In the genomic region with DNA sequence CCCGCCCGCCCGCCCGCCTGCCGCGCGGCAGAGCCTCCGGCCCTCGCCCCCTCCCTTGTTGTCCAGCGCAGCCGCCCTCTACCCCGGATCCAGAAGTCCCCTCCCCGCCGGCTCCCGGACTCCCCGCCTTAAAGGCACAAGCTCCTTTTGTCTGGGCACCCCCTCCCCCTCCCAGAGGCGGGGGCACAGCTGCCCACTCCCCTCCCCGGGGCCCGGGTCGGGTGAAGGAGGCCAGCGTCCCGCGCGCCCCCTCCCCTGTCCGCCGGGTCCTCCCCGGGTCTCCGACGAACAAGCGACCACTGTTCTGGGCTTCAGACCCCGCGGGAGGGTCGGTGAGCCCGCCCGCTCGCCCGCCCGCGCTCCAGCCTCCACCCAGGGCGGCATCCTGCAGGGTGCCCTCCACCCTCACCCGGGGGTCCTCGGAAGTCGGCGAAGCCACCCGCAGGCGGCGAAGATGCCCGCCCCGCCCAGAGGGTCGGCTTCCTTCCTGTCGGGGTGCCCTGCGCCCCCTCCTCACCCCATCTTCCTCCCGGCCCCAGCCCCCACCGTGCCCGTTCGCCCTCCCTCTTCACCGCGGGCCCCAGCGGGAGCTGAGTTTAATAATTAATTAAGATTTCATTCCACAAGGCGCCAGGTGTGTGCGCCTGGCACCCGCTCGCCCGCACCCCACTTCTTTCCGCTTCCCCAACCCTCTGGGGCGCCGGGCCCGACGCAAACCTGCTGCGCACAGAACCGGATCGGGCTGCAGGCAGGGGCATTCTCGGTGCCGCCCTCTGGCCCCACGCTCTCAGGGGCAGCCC, we compare ENCODE assay signal across 8 mouse cellular contexts. TPM values are rescaled to one million over a fixed set of nuclear protein-coding genes. Genes with fewer than 3 reads are reported as not detected.
DNase-seq lines count a peak whose midpoint lies in the region; ATAC-seq and TF ChIP-seq lines count a peak whose summit lies in the region.

Gene Adcy6, minus strand, starts transcription at position 746 of the 800 bp plus-strand sequence.

- TF ChIP-seq CTCF in spleen, adult 2 months (IDR thresholded peaks at IDR 0.05; ENCODE audit: extremely low read depth, insufficient read depth, insufficient read length, insufficient replicate concordance): no peak

- H3K4me1 ChIP-seq in embryonic facial prominence, embryonic 14.5 days (ENCODE audit: control insufficient read depth, insufficient read depth, low read length): peaks cover 21% of the 10 kb centered on the region
- peaks cover 19% of the 10 kb centered on the region for H3K4me1 ChIP-seq in limb, embryonic 11.5 days (ENCODE audit: control insufficient read depth, insufficient read depth, low read length)
- peaks cover 28% of the 10 kb centered on the region for H3K4me1 ChIP-seq in midbrain, embryonic 12.5 days
- H3K4me1 ChIP-seq in spleen, adult 2 months (ENCODE audit: control insufficient read depth, insufficient read depth, insufficient read length): no peaks in the 10 kb centered on the region; the same call in 1 of the 2 replicates

- no peaks in the 10 kb centered on the region for H3K9me3 ChIP-seq in embryonic facial prominence, embryonic 14.5 days (ENCODE audit: control insufficient read depth, low read length)
- no peaks in the 10 kb centered on the region for H3K9me3 ChIP-seq in limb, embryonic 11.5 days (ENCODE audit: control insufficient read depth, low read length)
- no peaks in the 10 kb centered on the region for H3K9me3 ChIP-seq in midbrain, embryonic 12.5 days

- WGBS in embryonic facial prominence, embryonic 14.5 days: 0% methylated on average over 23 of the region's 75 CpGs
- under 1% methylated on average over 60 of the region's 75 CpGs for WGBS in limb, embryonic 11.5 days
- under 1% methylated on average over 48 of the region's 75 CpGs for WGBS in midbrain, embryonic 12.5 days
- WGBS in spleen, adult 2 months: 2% methylated on average over 65 of the region's 75 CpGs

- peak within 1 kb of the TSS; percentile 91 for H3K9ac ChIP-seq in embryonic facial prominence, embryonic 14.5 days (ENCODE audit: low read depth, low read length)
- peak within 1 kb of the TSS; percentile 90 for H3K9ac ChIP-seq in limb, embryonic 11.5 days (ENCODE audit: low read length)
- H3K9ac ChIP-seq in midbrain, embryonic 12.5 days (replicated peaks): peak within 1 kb of the TSS; percentile 90

- peak; percentile 89 for ATAC-seq in embryonic facial prominence, embryonic 14.5 days (ENCODE audit: low read depth)
- ATAC-seq in limb, embryonic 11.5 days (ENCODE audit: insufficient number of reproducible peaks, low FRiP score, low TSS enrichment, low read depth): peak; percentile 78
- ATAC-seq in midbrain, embryonic 12.5 days (ENCODE audit: low FRiP score, low read depth): peak; percentile 80

- H3K27ac ChIP-seq in embryonic facial prominence, embryonic 14.5 days (replicated peaks; ENCODE audit: low read depth, low read length): peak within 1 kb of the TSS; percentile 89
- H3K27ac ChIP-seq in limb, embryonic 11.5 days (replicated peaks; ENCODE audit: low read depth, low read length): peak within 1 kb of the TSS; percentile 88
- peak within 1 kb of the TSS; percentile 79 for H3K27ac ChIP-seq in midbrain, embryonic 12.5 days (replicated peaks)
- H3K27ac ChIP-seq in spleen, adult 2 months (ENCODE audit: insufficient read depth, low read length): no peak within 1 kb of the TSS

- peaks cover 3% of the 10 kb centered on the region; the same call in 1 of the 2 replicates for H3K36me3 ChIP-seq in embryonic facial prominence, embryonic 14.5 days (ENCODE audit: control insufficient read depth, insufficient read depth, low read length)
- H3K36me3 ChIP-seq in limb, embryonic 11.5 days (ENCODE audit: control insufficient read depth, insufficient read depth, low read length): peaks cover 4% of the 10 kb centered on the region; the same call in 1 of the 2 replicates
- H3K36me3 ChIP-seq in midbrain, embryonic 12.5 days: peaks cover 1% of the 10 kb centered on the region
- no peaks in the 10 kb centered on the region for H3K36me3 ChIP-seq in spleen, adult 2 months (ENCODE audit: control insufficient read depth, insufficient read depth, low read length)

- peak; percentile 65 to 72 for DNase-seq in urinary bladder, adult 18-20 months (ENCODE audit: low spot score in 2 of 2)
- no peak for DNase-seq in urinary bladder, postnatal 10 days (ENCODE audit: low spot score)
- DNase-seq in embryonic facial prominence, embryonic 14.5 days (ENCODE audit: low spot score): peak; percentile 95
- peak; percentile 85 to 88 for DNase-seq in heart, adult 18-20 months
- peak; percentile 88 for DNase-seq in kidney, adult 18-20 months
- peak; percentile 94 for DNase-seq in limb, embryonic 11.5 days (ENCODE audit: low spot score)
- DNase-seq in spleen, adult 2 months (ENCODE audit: low read depth in 1 of 2, low spot score in 2 of 2): peak in 1 of 2 experiments; percentile 30

- H3K27me3 ChIP-seq in embryonic facial prominence, embryonic 14.5 days (replicated peaks; ENCODE audit: control insufficient read depth, insufficient read depth, low read length): no peaks in the 10 kb centered on the region
- H3K27me3 ChIP-seq in limb, embryonic 11.5 days (ENCODE audit: control insufficient read depth, insufficient read depth, low read length): no peaks in the 10 kb centered on the region
- H3K27me3 ChIP-seq in midbrain, embryonic 12.5 days: no peaks in the 10 kb centered on the region
- peaks cover 10% of the 10 kb centered on the region for H3K27me3 ChIP-seq in spleen, adult 2 months (ENCODE audit: control insufficient read depth, insufficient read depth, low read length)

- H3K4me3 ChIP-seq in embryonic facial prominence, embryonic 14.5 days (ENCODE audit: low read depth, low read length): peak within 1 kb of the TSS; percentile 82
- H3K4me3 ChIP-seq in limb, embryonic 11.5 days (ENCODE audit: low read depth, low read length): peak within 1 kb of the TSS; percentile 88
- H3K4me3 ChIP-seq in midbrain, embryonic 12.5 days: peak within 1 kb of the TSS; percentile 80
- H3K4me3 ChIP-seq in spleen, adult 2 months (ENCODE audit: extremely low read depth, insufficient read depth, insufficient read length): peak within 1 kb of the TSS; percentile 61

- peak within 1 kb of the TSS; percentile 87 for H3K4me2 ChIP-seq in embryonic facial prominence, embryonic 14.5 days (ENCODE audit: low read depth, low read length)
- H3K4me2 ChIP-seq in limb, embryonic 11.5 days (ENCODE audit: low read depth, severe bottlenecking): peak within 1 kb of the TSS; percentile 96
- peak within 1 kb of the TSS; percentile 83 for H3K4me2 ChIP-seq in midbrain, embryonic 12.5 days (replicated peaks)

- no peak for TF ChIP-seq POLR2A in spleen, adult 2 months (IDR thresholded peaks at IDR 0.05; ENCODE audit: low read depth, low read length)

RNA-seq across cellular contexts. Expression of gene Adcy6, which starts in this region (rescaled TPM):
- 14.9 and 18.8 TPM in 2 replicates for polyA plus RNA-seq in embryonic facial prominence, embryonic 14.5 days (2014; fragmentation: Nextera tagmentation; extraction: Ambion mirVana)
- 100 to 1,000 TPM; 141 to 148 TPM for total RNA-seq in heart, adult 18-20 months (2021)
- 16.2 and 18.9 TPM in 2 replicates for polyA plus RNA-seq in limb, embryonic 11.5 days (2014; fragmentation: Nextera tagmentation; extraction: Ambion mirVana)
- 15.6 and 17.2 TPM in 2 replicates for polyA plus RNA-seq in midbrain, embryonic 12.5 days (2016; fragmentation: Nextera tagmentation; extraction: Ambion mirVana)
- polyA plus RNA-seq in spleen, adult 2 months (2012; rRNA removed): 23.2 and 24.2 TPM in 2 replicates
